Mouse (Mus musculus) naive thymus-derived CD4-positive, alpha-beta T cell, adult 2 months (primary cell): ENCODE results near the gene Gm20795.
"Not testable (repeated sequence)": the region's sequence is repeated elsewhere in the genome, so short reads cannot be mapped to it uniquely, and the experiment has no call there.

ENCODE experiments used
- DNase-seq: peaks from one replicate; pipeline ENCODE4 v3.0.0-alpha.2; 2011; ENCODE audit warnings: low read depth

The Gm20795 gene

DNA sequence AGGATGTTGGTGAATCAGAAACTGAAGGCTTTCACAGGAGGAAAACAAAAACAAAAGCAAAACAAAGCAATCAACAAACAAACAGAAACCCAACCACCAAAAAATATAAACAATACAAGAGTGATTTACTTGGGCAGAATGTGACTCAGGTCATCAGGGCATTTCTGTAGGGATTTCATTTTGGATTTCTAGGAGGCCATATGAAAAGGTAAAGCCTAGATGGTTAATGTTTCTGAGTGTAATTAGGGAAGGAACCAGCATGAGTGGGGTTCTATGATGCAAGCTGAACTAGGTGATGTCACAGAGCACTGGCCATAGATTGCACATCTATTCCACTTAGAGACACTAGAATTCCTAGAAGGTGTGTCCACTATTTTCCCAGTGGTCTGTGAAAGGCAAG, at the start of gene Gm20795:
Gene Gm20795, plus strand, starts transcription at position 301 of the 400 bp plus-strand sequence.
- not testable (repeated sequence) for DNase-seq

DNA sequence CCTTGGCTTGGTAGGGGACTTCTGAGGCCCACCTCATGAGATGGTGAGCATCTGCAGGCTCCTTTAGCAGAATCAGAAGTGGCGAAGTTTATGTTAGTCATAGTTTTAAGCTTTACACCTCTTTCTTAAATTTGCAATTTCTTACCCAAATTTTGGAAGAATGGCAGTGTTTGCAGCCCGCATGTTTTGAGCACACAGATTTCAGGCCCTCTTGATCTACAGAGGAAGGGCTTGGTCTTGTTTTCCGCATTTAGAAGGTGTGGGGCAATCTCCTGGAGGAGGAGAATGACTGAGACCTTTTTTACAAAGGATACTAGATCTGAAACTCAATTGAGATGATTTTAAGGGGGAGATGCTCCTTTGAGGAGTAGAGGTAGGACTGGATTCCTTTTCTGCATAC, 29.0 kb upstream of the Gm20795 start, which contains the start of gene Gm21797:
Gene Gm21797, minus strand, starts transcription at position 101 of the 400 bp plus-strand sequence.
- not testable (repeated sequence) for DNase-seq
